Mouse (Mus musculus): ENCODE results near the gene Crym. TPM values are rescaled to one million over a fixed set of nuclear protein-coding genes. Genes with fewer than 3 reads are reported as not detected.
A peak's percentile ranks its signal among the peaks of the same experiment; 100 is the strongest.

The Crym gene
- polyA plus RNA-seq, 1 experiment from 2014 or later = 12.7 TPM

DNA sequence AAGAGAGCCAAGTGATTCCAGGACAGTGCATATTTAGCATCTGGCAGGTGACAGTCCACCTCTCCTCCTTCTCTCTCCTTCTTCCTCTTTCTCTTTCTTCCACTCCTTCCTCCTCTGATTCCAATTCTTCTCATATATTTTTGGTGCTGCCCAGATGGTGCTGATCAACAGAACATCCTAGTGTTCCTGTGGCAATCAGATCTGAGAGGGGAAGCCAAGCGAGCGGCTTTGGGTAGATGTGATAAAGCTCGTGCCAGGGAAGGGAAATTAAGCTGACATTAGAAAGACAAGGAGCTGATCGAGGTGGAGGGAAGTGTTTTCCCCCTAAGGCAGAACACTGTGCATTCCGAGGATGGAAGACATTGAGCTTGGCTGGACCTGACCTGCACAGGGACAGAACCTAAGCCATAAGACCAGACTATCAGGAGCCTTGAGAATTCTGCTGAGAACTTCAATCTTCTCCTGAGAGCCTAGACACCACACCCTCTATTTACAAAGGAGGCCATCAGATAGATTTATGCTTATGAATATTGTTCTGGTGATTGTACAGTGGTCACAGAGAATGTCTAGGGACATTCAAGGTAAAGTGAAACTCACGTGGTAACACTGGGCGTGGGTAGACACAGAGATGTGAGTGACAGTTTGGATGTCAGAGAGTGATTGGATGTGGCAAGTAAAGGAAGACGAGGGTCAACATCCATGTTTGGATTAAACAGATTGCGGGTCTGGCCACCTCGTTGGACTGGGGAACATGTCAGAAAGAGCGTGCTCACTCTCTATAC is 27.0 kb downstream of the Crym start:
- H3K36me3 ChIP-seq (replicated peaks; ENCODE audit: control insufficient read depth, insufficient read depth) = no peaks in the 10 kb centered on the region
- H3K4me3 ChIP-seq (replicated peaks; ENCODE audit: low read length) = no peak overlapping the region
- no peak overlapping the region for H3K27ac ChIP-seq
- DNase-seq (ENCODE audit: low spot score) = no peak
- no peak for ATAC-seq (ENCODE audit: low FRiP score)
- H3K27me3 ChIP-seq (ENCODE audit: control insufficient read depth, insufficient read depth, low read length) = no peaks in the 10 kb centered on the region
- no peaks in the 10 kb centered on the region for H3K9me3 ChIP-seq (ENCODE audit: control insufficient read depth, low read length)
- H3K4me2 ChIP-seq (replicated peaks) = no peak overlapping the region
- no peak overlapping the region for H3K9ac ChIP-seq
- H3K4me1 ChIP-seq (replicated peaks; ENCODE audit: control insufficient read depth, insufficient read depth, low read length) = 0 out of 2 replicates have a peak, but pooled peaks cover 2% of the 10 kb centered on the region
- 89% methylated on average over 11 of the region's 11 CpGs for WGBS

DNA sequence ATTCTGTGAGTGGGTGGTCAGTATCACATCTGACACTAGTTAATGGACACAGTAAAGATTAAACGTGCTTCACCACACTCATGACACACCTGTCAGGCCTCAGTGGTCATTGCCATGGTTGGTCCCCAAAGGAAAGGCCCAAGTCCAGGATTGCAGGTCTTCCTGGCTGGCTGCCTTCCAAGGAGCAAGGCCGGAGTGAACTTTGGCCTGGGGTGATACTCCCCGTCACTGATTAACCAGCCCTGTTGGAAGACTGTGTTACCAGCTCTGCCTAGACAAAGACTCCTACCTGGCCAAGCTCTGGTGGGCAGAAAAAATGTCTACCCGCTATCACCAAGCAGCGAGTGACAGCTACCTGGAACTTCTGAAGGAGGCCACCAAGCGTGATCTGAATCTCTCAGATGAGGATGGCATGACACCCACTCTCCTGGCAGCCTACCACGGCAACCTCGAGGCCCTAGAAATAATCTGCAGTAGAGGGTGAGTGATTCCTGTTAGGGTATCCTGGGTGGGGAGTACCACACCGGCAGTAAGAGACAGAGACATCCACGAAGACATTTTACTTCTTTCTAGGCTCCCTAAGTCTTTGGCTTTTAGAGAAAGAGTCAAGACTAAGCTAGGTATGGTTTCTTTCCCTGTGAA is 28.2 kb downstream of the Crym start, which contains the start of gene Anks4b:
TSS of gene Anks4b (plus strand) at position 256 of the 642 bp plus-strand sequence.
- WGBS = 86% methylated on average over 10 of the region's 10 CpGs
- Histone ChIP-seq H3K36me3 (replicated peaks; ENCODE audit: control insufficient read depth, insufficient read depth) (no peaks in the 10 kb centered on the region), H3K4me3 (replicated peaks; ENCODE audit: low read length) (no peak within 1 kb of the TSS), H3K9me3 (ENCODE audit: control insufficient read depth, low read length) (no peaks in the 10 kb centered on the region), H3K27me3 (ENCODE audit: control insufficient read depth, insufficient read depth, low read length) (no peaks in the 10 kb centered on the region), H3K4me1 (replicated peaks; ENCODE audit: control insufficient read depth, insufficient read depth, low read length) (0 out of 2 replicates have a peak, but pooled peaks cover 2% of the 10 kb centered on the region), H3K27ac (no peak within 1 kb of the TSS), H3K9ac (no peak within 1 kb of the TSS), H3K4me2 (replicated peaks) (no peak within 1 kb of the TSS)
- no peak for DNase-seq (ENCODE audit: low spot score)
- ATAC-seq (ENCODE audit: low FRiP score) = no peak

GRCm38 (mm10) chr7:120172188-120172700 is 29.7 kb downstream of the Crym start:
- Histone ChIP-seq H3K36me3 (replicated peaks; ENCODE audit: control insufficient read depth, insufficient read depth) (no peaks in the 10 kb centered on the region), H3K9ac (no peak overlapping the region), H3K9me3 (ENCODE audit: control insufficient read depth, low read length) (no peaks in the 10 kb centered on the region), H3K4me1 (replicated peaks; ENCODE audit: control insufficient read depth, insufficient read depth, low read length) (no peaks in the 10 kb centered on the region), H3K4me2 (replicated peaks) (no peak overlapping the region), H3K27me3 (ENCODE audit: control insufficient read depth, insufficient read depth, low read length) (no peaks in the 10 kb centered on the region), H3K27ac (no peak overlapping the region), H3K4me3 (replicated peaks; ENCODE audit: low read length) (no peak overlapping the region)
- WGBS = 96% methylated on average over 1 of the region's 1 CpGs
- ATAC-seq (ENCODE audit: low FRiP score) = no peak
- no peak for DNase-seq (ENCODE audit: low spot score)

GRCm38 (mm10) chr7:120163581-120164251 is 38.2 kb downstream of the Crym start:
- Histone ChIP-seq H3K4me2 (replicated peaks) (no peak overlapping the region), H3K9me3 (ENCODE audit: control insufficient read depth, low read length) (no peaks in the 10 kb centered on the region), H3K27ac (no peak overlapping the region), H3K4me3 (replicated peaks; ENCODE audit: low read length) (no peak overlapping the region), H3K27me3 (ENCODE audit: control insufficient read depth, insufficient read depth, low read length) (no peaks in the 10 kb centered on the region), H3K9ac (no peak overlapping the region), H3K4me1 (replicated peaks; ENCODE audit: control insufficient read depth, insufficient read depth, low read length) (no peaks in the 10 kb centered on the region), H3K36me3 (replicated peaks; ENCODE audit: control insufficient read depth, insufficient read depth) (no peaks in the 10 kb centered on the region)
- no peak for DNase-seq (ENCODE audit: low spot score)
- no peak for ATAC-seq (ENCODE audit: low FRiP score)
- 90% methylated on average over 11 of the region's 11 CpGs for WGBS

- no peak overlapping the region for H3K4me2 ChIP-seq (replicated peaks)
- H3K9ac ChIP-seq = no peak overlapping the region
- H3K4me1 ChIP-seq (replicated peaks; ENCODE audit: control insufficient read depth, insufficient read depth, low read length) = peaks cover 14% of the 10 kb centered on the region
- no peak overlapping the region for H3K4me3 ChIP-seq (replicated peaks; ENCODE audit: low read length)
- no peaks in the 10 kb centered on the region for H3K9me3 ChIP-seq (ENCODE audit: control insufficient read depth, low read length)
- ATAC-seq (ENCODE audit: low FRiP score) (peak; percentile 55; the same call in 1 of the 2 replicates), DNase-seq (ENCODE audit: low spot score) (no peak)
- WGBS = 33% methylated on average over 4 of the region's 4 CpGs
- H3K36me3 ChIP-seq (replicated peaks; ENCODE audit: control insufficient read depth, insufficient read depth) = no peaks in the 10 kb centered on the region
- no peaks in the 10 kb centered on the region for H3K27me3 ChIP-seq (ENCODE audit: control insufficient read depth, insufficient read depth, low read length)
- H3K27ac ChIP-seq = no peak overlapping the region
These were observed 43.7 kb downstream of the Crym start for GRCm38 (mm10) chr7:120158121-120158613.

- no peaks in the 10 kb centered on the region for H3K27me3 ChIP-seq (ENCODE audit: control insufficient read depth, insufficient read depth, low read length)
- no peak overlapping the region for H3K4me3 ChIP-seq (replicated peaks; ENCODE audit: low read length)
These were observed 44.3 kb downstream of the Crym start for GRCm38 (mm10) chr7:120157575-120158061.

GRCm38 (mm10) chr7:120156841-120157409 is 45.0 kb downstream of the Crym start:
- ATAC-seq (ENCODE audit: low FRiP score) (no peak), DNase-seq (ENCODE audit: low spot score) (no peak)
- no peak overlapping the region for H3K9ac ChIP-seq
- WGBS = 20% methylated on average over 2 of the region's 2 CpGs
- H3K4me2 ChIP-seq (replicated peaks) = no peak overlapping the region
- H3K36me3 ChIP-seq (replicated peaks; ENCODE audit: control insufficient read depth, insufficient read depth) = no peaks in the 10 kb centered on the region
- H3K27ac ChIP-seq = no peak overlapping the region
- no peak overlapping the region for H3K4me3 ChIP-seq (replicated peaks; ENCODE audit: low read length)
- no peaks in the 10 kb centered on the region for H3K27me3 ChIP-seq (ENCODE audit: control insufficient read depth, insufficient read depth, low read length)
- H3K4me1 ChIP-seq (replicated peaks; ENCODE audit: control insufficient read depth, insufficient read depth, low read length) = peaks cover 14% of the 10 kb centered on the region
- no peaks in the 10 kb centered on the region for H3K9me3 ChIP-seq (ENCODE audit: control insufficient read depth, low read length)

More at GRCm38 (mm10) chr7:120157575-120158061, 44.3 kb downstream of the Crym start:
- Histone ChIP-seq H3K36me3 (replicated peaks; ENCODE audit: control insufficient read depth, insufficient read depth) (no peaks in the 10 kb centered on the region), H3K4me2 (replicated peaks) (no peak overlapping the region), H3K27ac (no peak overlapping the region), H3K9me3 (ENCODE audit: control insufficient read depth, low read length) (no peaks in the 10 kb centered on the region), H3K9ac (no peak overlapping the region), H3K4me1 (replicated peaks; ENCODE audit: control insufficient read depth, insufficient read depth, low read length) (peaks cover 14% of the 10 kb centered on the region)
- peak; percentile 72 for ATAC-seq (ENCODE audit: low FRiP score)
- DNase-seq (ENCODE audit: low spot score) = no peak
- WGBS = 18% methylated on average over 5 of the region's 5 CpGs

DNA sequence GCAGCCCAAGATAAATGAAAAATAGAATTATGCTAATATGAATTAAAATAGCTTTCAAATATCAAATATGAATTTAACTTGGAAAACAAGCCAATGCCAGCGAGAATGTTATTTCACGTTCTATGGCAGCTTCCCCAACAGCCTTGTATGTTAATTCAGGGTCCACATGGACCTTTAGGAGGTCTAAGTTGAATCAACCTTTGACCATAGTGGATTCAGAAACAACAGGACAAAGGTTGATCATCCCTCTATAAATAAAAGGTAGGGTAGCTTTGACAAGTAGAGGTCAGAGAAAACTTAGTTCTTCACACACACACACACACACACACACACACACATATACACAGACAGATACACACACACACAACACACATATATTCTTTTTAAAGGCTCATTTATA is 51.0 kb downstream of the Crym start:
- H3K9me3 ChIP-seq (ENCODE audit: control insufficient read depth, low read length) = no peaks in the 10 kb centered on the region
- no peaks in the 10 kb centered on the region for H3K36me3 ChIP-seq (replicated peaks; ENCODE audit: control insufficient read depth, insufficient read depth)
- ATAC-seq (ENCODE audit: low FRiP score) (no peak), DNase-seq (ENCODE audit: low spot score) (no peak)
- 76% methylated on average over 2 of the region's 2 CpGs for WGBS
- no peak overlapping the region for H3K4me2 ChIP-seq (replicated peaks)
- no peaks in the 10 kb centered on the region for H3K4me1 ChIP-seq (replicated peaks; ENCODE audit: control insufficient read depth, insufficient read depth, low read length)
- H3K27ac ChIP-seq = no peak overlapping the region
- H3K9ac ChIP-seq = no peak overlapping the region
- no peaks in the 10 kb centered on the region for H3K27me3 ChIP-seq (ENCODE audit: control insufficient read depth, insufficient read depth, low read length)
- H3K4me3 ChIP-seq (replicated peaks; ENCODE audit: low read length) = no peak overlapping the region
